Mouse (Mus musculus) monocyte, adult 5-6 weeks (primary cell): ENCODE results near the gene Olfr734. TPM values are rescaled to one million over a fixed set of nuclear protein-coding genes. Genes with fewer than 3 reads are reported as not detected.

Source experiments
- ATAC-seq: fragments of 153-309, 156-312 bp; replicated peaks from 2 replicates; pipeline ENCODE4 v1.8.0; 2017; ENCODE audit warnings: mild to moderate bottlenecking; ENCODE audit not compliant: low TSS enrichment, insufficient number of reproducible peaks, severe bottlenecking, poor library complexity, low FRiP score
- total RNA-seq: library from RNA; stranded (forward); fragments of 200-1000, 200-491, 200-594 nt; gene quantifications from 3 replicates; pipeline ENCODE4 v1.2.3, GENCODE M21; 2017

The Olfr734 gene
- not detected in 3 replicates for total RNA-seq

GRCm38 (mm10) chr14:50326661-50327060, at the start of gene Olfr734:
Olfr734 (minus strand) TSS chr14:50326761.
- ATAC-seq: no peak

GRCm38 (mm10) chr14:50363561-50363960, 37.0 kb upstream of the Olfr734 start:
- no peak for ATAC-seq

GRCm38 (mm10) chr14:50360480-50360879, 33.9 kb upstream of the Olfr734 start:
- ATAC-seq: no peak

- peak; percentile 43 for ATAC-seq
Observed at GRCm38 (mm10) chr14:50357593-50357992, 31.0 kb upstream of the Olfr734 start, which contains the start of gene Tlr11. Tlr11 (plus strand) TSS chr14:50357914.

- no peak for ATAC-seq
Observed at GRCm38 (mm10) chr14:50356725-50357124, 30.2 kb upstream of the Olfr734 start.

GRCm38 (mm10) chr14:50352438-50352837, 25.9 kb upstream of the Olfr734 start:
- ATAC-seq: no peak

- ATAC-seq: no peak
Observed at GRCm38 (mm10) chr14:50348796-50349195, 22.2 kb upstream of the Olfr734 start, which contains the start of gene Olfr735. Olfr735 (minus strand) TSS chr14:50348872.

GRCm38 (mm10) chr14:50301422-50301821, 25.1 kb downstream of the Olfr734 start, which contains the start of gene Olfr733:
Olfr733 (minus strand) TSS chr14:50301522.
- ATAC-seq: no peak

- ATAC-seq: no peak
Observed at GRCm38 (mm10) chr14:50284106-50284505, 42.5 kb downstream of the Olfr734 start, which contains the start of gene Olfr732. Olfr732 (minus strand) TSS chr14:50284206.

Other genes with a start within 250 kb of the Olfr734 start
- gene Olfr726, start 235.8 kb downstream of the Olfr734 start, total RNA-seq: not detected in 3 replicates
- not detected in 3 replicates for gene Olfr727, start 203.6 kb downstream of the Olfr734 start, total RNA-seq
- not detected in 3 replicates for gene Olfr728, start 184.1 kb downstream of the Olfr734 start, total RNA-seq
- gene Olfr729, start 173.9 kb downstream of the Olfr734 start, total RNA-seq: not detected in 3 replicates
- gene Olfr730, start 138.6 kb downstream of the Olfr734 start, total RNA-seq: not detected in 3 replicates
- gene Olfr731, start 84.9 kb downstream of the Olfr734 start, total RNA-seq: not detected in 3 replicates
- not detected in 3 replicates for gene Olfr732, start 42.6 kb downstream of the Olfr734 start, total RNA-seq
- not detected in 3 replicates for gene Olfr733, start 25.2 kb downstream of the Olfr734 start, total RNA-seq
- not detected in 3 replicates for gene Olfr735, start 22.1 kb upstream of the Olfr734 start, total RNA-seq
- 0.29 to 0.96 TPM in 2 of 3 replicates, not detected in the other for gene Tlr11, start 31.2 kb upstream of the Olfr734 start, total RNA-seq
- gene Olfr736, start 54.4 kb upstream of the Olfr734 start, total RNA-seq: not detected in 3 replicates
- not detected in 3 replicates for gene Olfr738, start 80.8 kb upstream of the Olfr734 start, total RNA-seq
- not detected in 3 replicates for gene Olfr739, start 91.9 kb upstream of the Olfr734 start, total RNA-seq
- not detected in 3 replicates for gene Olfr740, start 118.8 kb upstream of the Olfr734 start, total RNA-seq
- gene Olfr741, start 146.0 kb upstream of the Olfr734 start, total RNA-seq: not detected in 3 replicates
- gene Olfr742, start 176.8 kb upstream of the Olfr734 start, total RNA-seq: not detected in 3 replicates
- gene Olfr743, start 195.1 kb upstream of the Olfr734 start, total RNA-seq: not detected in 3 replicates